Mouse (Mus musculus): ENCODE measurements around the gene Cplane1.
"Not testable (repeated sequence)": the region's sequence is repeated elsewhere in the genome, so short reads cannot be mapped to it uniquely, and the experiment has no call there.

Cplane1 gene

DNA sequence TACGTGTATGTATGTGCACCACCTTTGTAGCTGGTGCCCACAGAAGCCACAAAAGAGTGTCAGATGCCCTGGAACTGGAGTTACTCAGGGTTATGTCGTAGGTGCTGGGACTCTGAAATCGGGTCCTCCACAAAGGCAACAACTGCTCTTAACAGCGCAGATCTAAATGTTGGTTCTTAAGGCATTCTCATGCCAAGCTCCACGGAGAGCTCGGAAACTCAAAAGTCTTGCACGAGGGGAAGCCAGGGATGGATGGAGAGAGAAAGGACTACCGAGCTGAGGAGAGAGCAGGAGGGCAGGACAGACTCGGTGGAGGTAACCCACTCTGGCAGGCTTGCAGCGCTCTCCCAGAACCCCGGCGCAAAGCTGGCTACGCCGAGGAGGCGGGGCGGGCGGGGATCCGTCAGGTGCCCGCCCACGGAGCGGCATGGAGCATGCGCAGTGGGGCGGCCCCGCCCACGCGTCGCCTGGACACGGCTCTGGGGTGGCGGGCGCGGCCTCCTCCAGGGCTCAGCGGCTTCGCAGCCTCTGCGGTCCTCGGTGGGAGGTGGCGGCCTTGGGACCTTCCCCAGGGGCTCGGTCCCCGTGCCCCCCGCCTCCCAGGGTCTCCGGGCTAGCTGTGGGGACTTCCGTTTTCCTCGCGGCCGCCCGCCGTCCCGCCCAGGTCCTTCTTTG lies at the start of gene Cplane1:
Gene Cplane1, plus strand, starts transcription at position 516 of the 675 bp plus-strand sequence.
- DNase-seq (ENCODE audit: low read depth, low spot score), result peak; percentile 93

DNA sequence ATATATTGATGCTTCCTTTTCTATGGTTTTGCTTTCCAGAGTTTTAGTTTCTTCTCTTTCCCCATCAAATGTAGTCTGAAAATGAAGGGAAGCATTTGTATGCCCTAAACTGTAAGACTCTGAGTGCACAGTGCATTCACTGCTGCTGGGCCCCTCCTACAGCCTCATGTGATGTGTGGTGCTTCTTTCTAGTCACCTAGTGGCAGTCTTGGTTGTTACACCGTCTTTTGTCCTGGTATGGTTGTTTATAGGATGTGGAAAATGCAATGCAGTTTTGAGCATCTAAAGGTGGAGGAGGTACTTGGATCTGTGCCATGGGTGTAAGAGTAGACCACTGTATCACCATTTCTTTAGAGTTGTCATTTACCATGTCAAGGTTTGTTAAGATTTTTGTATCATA lies 39.6 kb upstream of the Cplane1 start:
- no peak for DNase-seq (ENCODE audit: low read depth, low spot score)

DNA sequence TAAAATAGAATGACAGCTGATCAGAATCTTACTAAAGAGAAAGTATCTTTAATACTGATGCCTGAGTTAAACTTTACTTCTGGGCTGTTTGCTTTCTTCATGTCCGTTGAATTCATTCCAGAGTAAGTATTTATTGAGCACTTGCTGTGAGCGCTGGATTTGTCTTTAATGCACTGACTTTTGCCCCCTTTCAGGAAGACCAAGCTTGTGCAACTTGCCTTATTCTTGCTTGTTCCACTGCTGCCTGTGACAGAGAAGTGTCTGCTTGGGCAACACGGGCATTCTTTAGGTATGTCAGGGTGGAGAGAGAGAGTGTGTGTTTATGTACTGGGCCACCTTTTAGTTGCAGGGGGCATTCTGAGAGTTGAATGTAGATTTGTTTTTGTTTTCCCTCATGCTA lies 37.6 kb upstream of the Cplane1 start:
- no peak for DNase-seq (ENCODE audit: low read depth, low spot score)

DNA sequence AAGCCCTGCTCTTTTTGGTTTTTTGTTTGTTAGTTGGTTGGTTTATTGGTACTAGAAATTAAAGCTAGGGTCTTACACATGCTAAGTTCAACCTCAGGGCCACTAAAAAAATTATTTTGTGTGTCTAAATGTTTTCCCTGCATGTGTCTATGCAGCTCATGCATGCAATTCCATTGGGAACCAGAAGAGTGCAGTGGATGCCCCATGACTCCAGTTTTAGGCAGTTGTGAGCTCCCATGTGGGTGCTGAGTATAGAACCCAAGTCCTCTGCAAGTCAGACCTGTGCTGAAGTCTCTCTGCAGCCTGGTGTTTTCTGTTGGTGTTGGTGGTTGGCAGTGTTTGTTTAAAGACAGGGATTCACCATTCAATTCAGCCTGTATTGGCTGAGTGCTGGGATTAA lies 37.1 kb upstream of the Cplane1 start:
- no peak for DNase-seq (ENCODE audit: low read depth, low spot score)

DNA sequence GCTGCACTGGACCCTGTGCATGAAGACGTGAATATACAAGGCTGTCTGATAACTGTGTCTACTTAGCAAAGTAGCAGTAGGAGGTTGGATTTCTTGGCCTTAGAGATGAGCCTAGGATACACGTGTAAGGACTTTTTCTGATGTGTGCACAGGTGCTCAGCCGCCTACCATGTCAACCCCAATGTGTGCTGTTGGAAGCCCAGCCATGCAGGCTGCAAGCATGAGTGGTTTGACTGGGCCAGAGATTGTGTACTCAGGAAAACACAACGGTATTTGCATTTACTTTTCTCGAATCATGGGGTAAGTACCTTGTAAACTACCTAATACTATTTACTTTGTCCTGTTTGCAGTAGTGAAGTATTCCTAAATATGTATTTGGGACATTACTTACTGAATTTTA lies 33.3 kb upstream of the Cplane1 start:
- no peak for DNase-seq (ENCODE audit: low read depth, low spot score)

DNA sequence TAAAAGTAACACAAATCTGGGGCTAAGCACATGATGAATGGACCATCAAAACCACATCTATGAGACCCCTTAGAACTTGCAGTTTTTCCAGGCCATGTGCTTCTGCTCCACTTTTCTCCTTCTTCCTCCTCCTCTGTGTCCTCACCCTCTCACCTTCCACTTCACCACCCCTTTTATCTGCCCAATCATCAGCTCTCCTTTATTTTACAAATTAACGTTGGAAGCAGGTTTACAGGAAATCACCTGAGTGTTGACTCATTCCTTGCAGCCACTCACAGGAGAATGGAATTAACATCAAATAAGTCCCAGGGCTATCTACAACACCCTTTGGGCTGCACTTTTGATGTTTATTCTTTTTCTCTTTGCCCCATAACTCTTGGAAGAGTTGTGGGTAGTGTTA lies 7.1 kb upstream of the Cplane1 start:
- no peak for DNase-seq (ENCODE audit: low read depth, low spot score)

DNA sequence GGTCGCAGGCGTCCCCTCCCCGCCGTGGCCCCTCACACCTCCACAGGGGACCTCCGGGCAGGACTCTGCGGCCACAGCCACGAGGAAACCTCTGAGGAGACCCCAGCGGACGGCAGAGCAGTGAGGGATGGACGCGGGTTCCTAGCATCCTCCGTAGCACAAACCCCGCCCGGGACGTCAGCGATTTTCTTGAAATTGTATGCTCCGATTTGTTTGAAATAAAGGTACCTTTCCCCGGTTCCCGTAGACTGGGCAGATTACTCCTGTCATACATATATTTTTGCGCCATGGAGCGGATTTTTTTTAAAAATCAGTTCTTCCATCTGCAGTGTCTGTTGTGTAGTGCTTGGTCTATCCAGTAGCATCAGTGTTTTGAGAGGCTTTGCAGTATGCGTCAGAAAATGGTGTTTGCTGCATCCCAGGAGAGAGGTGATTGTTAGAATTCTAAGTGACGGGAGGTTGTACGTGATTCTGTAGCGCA lies 400 bp downstream of the Cplane1 start:
- DNase-seq (ENCODE audit: low read depth, low spot score), result peak; percentile 13

DNA sequence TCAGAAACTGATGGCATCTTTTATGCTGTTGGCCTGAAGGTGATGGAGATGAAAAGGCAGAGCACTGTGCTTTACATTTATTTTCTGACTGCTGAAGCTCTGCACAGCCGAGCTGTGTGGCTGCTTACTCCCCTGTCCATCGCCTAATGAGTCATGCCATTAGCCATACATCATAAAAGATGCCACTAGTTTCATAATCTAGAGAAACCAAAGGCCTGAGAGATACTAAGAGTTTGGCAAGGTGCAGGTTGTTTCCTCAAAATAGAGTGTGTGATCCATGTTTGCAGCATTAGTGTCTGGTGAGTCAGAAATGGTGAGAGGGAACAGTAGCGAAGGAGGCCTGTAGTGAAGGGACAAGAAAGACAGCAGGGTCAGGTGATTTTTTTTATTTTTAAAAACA lies 20.7 kb downstream of the Cplane1 start:
- DNase-seq (ENCODE audit: low read depth, low spot score), result no peak

DNA sequence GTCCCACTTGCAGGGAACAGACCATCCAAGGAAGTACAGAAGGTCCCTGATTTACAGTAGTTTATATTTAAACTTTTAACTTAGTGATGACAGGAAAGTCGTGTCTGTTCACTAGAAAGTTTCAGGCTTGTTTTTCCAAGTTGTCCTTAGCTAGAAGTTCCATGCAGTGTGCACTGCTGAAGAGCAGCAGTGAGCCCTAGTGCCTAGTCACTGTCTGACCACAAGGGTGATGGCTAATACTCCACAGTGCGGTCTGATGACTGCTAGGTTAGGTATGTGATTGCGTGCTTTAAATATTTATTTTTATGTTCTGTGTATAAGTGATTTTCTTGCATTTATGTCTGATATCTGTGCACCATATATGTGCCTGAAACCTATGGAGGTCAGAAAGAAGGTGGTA lies 21.5 kb downstream of the Cplane1 start:
- no peak for DNase-seq (ENCODE audit: low read depth, low spot score)

DNA sequence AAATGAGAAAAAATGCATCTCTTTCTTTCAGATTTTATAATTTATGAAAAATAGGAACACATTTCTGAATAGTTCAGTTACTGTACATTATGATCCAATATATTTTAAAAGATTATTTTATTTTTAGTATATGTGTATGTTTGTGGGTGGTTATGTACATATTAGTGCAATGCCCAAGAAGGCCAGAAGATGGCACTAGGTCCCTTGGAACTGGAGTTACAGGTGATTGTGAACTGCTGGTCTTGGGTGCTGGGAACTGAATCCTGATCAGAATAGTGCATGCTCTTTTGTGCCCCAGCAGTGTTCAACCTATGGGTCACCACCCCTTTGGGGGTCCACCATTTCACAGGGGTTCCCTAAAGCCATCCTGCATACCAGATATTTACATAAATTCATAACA lies 31.4 kb downstream of the Cplane1 start:
- DNase-seq (ENCODE audit: low read depth, low spot score), result no peak

DNA sequence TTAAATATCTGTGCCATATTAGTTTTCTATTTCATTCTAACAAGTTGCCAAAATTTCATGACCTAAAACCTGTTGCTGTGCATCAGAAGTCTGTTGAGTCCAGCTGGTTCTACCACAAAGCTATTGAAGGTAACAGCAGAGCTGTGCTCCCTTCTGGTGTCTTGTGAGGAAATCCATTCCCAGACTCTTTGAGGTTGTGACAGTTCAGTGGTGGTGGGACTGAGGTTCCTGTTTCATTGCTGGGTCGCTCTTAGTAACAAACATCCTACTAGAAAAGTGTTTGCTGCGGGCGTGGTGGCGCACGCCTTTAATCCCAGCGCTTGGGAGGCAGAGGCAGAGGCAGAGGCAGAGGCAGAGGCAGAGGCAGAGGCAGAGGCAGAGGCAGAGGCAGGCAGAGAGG lies 39.5 kb downstream of the Cplane1 start:
- no peak for DNase-seq (ENCODE audit: low read depth, low spot score)

DNA sequence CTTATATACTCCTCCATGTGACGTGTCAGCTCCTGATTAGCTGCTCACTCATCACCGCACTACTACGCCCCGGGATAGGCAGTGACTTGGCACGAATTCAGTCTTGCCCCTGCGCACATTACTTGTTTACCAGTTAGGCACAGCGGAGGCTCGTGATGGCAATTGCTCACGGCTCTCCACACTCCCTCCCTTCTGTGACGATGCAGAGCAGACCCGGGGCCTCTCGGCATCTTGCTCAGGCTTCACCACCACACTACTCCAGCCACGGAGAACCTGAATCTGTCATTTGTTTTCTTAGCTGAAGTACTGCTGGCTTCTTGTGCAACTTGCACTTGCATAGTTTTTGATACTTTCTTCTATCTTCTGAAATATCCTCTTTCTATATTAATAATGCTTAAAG lies 45.9 kb downstream of the Cplane1 start:
- no peak for DNase-seq (ENCODE audit: low read depth, low spot score)

DNA sequence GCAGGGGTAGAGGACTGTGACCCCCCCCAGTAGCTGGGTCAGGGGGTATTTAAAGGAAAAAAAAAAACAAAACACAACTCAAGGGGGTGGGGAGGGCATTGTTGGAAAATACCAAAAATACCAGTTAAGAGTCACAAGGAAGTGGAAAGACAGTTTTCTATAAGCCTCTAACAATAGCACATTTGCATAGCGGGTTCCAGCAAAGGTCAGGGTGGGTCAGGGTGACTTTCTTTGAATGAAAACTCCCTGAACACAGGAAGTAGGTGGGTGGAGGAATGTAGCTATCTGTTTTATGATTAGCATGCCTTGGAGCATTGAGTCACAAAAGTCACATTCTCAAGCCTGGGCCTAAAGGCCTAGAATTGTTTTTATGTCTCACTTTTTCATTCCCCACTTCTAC lies 65.3 kb downstream of the Cplane1 start:
- not testable (repeated sequence) for DNase-seq (ENCODE audit: low read depth, low spot score)

DNA sequence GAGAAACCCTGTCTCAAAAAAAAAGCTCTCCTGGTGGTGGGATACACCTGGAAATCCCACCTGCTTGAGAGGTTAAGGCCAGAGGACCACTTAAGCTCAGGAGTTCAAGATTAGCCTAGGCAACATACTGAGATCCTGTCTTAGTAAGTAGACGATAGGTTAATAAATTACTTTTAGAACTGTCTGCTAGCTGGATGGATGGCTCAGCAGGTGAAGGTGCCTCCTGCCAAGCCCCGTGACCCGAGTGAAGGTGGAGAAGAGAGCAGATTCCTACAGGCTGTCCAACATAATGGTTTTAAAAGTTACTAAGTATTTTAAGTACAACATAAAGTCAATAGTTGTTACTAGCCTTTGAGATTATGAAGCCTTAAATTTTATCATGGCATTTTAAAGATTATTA lies 97.0 kb downstream of the Cplane1 start:
- DNase-seq (ENCODE audit: low read depth, low spot score), result no peak

DNA sequence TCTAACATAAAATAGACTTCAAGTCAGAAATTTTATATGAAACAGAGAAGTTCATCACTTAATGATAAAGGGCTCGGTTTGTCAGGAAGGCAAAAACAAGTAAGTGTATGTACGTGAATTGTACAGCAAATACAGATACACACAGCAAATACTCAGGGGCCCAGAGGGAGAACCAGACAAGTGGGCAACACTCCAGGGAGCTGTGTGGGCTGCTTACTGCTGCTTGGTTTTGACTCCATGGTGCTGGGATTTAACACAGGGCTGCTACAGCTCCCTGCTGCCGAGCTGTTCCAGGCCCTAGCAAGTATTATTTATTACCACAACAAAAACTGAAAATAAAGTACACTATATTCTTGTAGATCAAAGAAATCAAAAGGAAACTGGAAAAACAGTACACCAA lies 98.3 kb downstream of the Cplane1 start:
- DNase-seq (ENCODE audit: low read depth, low spot score), result no peak

DNA sequence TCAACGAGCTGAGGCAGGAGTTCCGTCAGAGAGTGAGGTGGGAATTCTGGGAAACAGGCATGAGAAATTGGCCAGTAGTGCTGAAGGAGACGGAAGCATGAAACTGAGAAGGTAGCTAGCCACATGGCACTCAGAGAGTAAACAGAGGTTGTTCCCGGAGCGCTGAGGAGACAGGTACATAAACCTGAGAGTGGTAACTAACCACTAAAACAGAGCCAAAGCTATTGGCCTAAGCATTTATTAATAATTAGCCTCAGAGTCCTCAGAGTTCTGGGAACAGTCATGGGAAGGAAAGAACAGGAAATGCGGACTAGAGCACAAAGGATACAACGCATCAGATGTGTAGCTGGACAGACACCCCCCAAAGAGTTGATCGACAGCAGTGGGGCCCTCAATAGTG lies 99.3 kb downstream of the Cplane1 start:
- DNase-seq (ENCODE audit: low read depth, low spot score), result no peak

DNA sequence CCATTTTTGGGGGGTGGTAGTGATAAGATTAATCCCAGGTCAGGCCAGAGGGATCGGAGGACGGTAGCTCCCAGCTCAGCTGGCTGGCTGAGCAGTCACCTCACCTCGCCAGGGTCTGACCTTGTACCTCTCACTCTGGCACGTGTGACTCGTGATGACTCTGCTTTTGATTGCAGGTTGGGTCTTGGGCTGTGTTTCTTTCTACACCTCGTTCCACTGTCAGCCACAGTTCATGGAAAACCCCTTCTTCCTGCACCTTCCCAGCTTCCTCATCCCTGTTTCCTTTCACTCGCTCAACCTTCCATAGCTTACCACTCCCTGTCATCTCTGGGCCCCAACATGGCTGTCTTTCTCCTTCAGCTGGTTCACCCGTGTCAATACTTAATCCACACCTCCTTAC lies 103.0 kb downstream of the Cplane1 start:
- DNase-seq (ENCODE audit: low read depth, low spot score), result no peak

DNA sequence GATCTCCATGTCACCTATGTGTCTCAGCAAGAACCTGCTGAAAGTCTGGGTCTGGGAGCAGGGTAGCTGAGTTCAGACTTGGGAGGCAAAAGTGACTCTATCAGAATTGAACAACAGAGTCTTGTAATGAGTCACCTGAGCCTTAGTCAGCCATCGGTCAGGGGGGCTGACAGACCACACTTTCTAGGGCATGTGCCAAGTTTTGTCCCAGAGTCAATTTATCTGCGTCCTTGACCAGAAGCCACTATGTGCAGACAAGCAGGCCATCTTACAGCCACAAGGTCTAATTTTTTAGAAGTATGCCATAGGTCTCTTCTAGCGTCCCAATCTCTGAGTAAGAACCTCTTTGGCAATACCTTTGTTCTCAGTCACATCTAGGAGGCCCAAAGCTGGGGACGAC lies 109.0 kb downstream of the Cplane1 start:
- DNase-seq (ENCODE audit: low read depth, low spot score), result not testable (repeated sequence)

DNA sequence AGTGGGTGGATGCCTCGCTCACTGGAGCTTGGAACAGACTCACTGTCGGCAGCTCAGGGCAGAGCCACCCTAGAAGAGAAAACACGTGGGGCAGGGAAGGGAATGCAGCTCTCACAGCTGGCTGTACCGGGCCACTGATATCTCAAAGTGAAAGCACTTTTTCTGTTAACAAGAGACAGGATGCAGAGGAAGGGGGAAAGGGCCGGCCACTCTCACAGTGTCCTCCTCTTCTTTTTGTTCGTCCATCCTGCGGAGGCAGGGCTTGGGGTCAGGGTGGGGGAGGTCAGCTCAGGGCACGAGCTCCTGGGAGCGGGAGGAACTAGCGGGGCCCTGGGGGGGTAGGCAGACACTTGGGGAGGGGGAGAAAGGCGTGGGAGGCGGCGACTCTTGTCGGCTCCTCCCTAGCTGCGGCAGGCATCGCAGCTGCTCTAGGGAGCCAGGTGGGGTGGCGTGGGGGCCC lies 110.4 kb downstream of the Cplane1 start:
- DNase-seq (ENCODE audit: low read depth, low spot score), result no peak

DNA sequence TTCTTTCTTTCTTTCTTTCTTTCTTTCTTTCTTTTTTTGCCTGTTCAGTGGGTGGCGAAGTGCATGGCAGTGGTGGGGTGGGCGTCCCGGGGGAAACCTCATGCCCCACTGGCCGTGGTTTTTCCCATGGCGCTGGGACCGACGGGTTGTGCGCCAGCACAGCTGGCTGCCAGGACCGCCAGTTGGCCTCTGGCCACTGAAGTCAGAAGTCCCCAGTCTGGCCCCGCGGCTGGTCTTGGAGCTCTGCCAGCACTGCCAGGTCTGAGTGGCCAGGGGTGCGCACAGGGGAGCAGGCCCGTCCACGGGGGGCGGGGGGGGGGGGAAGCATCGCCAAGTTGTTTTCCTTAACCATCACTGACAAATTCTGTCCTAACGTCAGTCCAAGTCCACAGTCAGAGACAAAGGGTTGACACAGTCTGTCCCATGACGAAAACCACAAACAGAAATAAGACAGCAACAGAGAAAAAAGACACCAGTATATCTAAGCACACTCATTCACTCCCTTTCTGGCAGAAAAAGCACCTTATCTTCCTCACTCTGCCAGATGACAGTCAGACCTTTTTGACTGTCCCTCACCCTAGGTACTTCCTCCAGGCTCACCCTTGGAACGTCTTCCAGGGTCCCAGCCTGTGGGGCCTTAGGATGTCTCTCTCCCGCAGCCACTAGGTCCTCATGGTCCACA lies 111.2 kb downstream of the Cplane1 start:
- no peak for DNase-seq (ENCODE audit: low read depth, low spot score)

DNA sequence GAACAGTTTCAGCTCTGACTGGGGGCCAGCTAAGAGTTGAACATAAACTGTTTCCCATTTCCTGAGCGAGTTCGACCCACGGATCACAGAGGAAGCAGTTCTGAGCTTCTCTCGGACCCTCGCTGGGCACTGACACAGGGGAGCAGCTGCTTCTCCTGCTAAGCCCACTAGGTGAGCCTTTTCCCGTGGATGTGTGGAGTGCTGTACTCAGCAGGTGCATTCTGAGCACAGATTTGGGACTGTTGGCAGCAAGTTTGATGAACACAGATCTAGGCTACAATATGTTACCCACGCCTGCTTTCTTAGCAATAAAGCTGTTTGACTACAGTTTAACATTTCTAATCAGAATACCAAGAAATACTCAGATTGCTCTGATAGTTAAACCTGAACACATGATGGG lies 112.8 kb downstream of the Cplane1 start:
- DNase-seq (ENCODE audit: low read depth, low spot score), result no peak

DNA sequence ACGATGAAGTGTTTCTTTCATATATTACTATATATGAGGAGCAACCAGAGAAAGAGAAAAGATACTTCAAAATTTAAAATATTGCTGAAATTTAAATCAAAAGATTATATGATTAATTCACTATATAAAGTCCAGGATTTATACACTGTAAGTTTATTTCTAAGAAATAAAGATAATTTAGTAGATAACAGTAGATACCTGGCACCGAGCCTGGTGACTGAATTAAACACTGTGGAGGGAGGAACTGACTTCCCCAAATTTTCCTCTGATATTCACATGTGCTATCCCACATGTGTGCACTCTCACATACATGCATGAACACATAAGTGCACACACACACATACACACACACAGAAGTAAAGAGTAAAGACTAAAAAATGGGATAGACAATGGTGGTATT lies 113.2 kb downstream of the Cplane1 start:
- no peak for DNase-seq (ENCODE audit: low read depth, low spot score)

DNA sequence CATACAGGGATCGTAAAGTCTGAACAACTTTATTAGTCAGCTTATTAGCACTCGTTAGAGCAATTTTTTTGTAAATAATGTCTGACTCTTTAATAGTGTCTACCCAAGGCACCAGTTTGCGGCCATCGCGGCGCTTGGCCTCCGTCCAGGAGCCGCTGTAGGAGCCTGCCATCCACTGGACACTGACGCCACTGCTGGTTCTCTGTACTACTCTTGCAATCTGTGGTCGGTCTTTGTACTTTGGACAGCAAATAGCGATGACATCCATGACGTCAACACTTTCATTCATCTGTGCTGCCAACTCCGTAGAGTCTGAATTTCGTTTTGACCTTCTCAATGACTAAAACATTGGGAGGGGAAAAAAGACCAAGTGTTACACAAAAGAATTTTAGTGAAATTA lies 122.3 kb downstream of the Cplane1 start:
- DNase-seq (ENCODE audit: low read depth, low spot score), result no peak

All from embryo, embryonic 11.5 days (tissue).